Mouse (Mus musculus): ENCODE measurements at regions not wholly inside any gene's neighbourhood (a gene's known extent, or its start where the extent isn't known, plus 50 kb on each side); places are given as distances from the start of the nearest gene placed in this dataset.

DNA sequence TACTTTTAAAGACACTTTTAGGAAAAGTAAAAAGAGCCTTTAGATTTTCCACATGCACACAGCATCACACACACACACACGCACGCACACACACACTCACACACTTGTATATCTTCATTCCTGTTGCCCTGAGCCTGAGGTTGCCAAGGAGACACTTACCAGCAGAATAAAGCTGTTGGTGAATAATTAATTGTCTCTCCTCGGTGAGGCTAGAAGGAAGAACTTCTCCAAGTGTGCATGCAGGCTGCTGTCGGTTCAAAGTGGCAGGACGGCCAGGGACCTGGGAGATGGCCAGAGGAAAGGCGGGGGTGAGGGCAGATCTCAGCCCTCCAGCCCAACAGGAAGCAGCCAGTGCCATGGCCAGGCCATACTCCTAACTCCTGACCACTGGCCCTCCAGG lies 98.6 kb upstream of the Prok2 start:
- DNase-seq (ENCODE audit: low spot score): no peak

DNA sequence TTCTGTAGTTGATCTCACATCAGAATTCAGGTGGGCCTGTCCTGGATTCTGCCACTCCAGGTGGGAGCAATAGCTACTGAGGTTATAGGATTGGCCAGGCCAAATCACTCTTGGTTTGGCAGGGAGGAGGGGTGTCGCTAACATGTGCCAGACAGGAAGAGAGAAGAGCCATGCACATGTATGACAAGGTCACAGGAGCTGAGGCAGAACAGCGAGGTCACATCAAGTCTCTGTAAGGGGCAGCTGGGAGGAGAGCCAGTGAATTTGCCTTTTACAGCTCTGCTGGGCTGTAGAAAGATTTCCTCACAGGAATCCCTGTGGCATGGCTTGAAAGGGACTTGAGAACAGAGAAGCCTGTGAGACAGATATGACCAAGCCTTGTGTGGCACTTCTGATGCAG lies 96.3 kb upstream of the Prok2 start:
- DNase-seq (ENCODE audit: low spot score): no peak

DNA sequence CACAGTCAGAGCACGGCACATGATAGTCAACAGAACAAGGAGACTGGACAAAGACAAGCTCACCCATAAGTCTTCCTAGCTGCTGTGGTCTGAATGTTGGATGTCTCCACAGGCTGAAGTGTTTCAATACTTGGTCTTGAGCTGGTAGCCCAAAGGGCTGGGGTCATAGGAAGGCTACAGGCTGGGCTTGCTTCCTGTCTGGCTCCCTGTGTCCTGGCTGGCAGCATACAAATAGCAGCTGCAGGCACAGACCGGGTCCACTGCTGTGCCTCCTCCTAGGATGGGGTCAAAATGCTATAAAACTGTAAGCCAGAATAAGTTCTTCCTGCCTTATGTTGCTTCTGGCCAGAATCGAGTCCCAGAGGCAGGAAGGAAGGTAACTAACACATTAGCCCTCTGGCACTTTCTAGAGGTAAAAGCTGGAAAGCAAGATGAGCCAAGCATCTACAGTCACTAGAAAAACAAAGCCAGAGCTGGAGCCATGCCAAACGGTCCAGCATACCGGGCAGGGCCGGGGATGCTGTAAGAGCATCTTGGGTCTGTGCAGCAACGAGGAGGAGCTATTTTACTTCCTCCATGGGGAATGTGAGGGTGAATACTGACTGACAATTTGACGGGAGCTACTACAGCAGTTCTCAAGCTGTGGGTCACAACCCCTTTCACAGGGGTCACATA lies 93.2 kb upstream of the Prok2 start:
- DNase-seq (ENCODE audit: low spot score): no peak

DNA sequence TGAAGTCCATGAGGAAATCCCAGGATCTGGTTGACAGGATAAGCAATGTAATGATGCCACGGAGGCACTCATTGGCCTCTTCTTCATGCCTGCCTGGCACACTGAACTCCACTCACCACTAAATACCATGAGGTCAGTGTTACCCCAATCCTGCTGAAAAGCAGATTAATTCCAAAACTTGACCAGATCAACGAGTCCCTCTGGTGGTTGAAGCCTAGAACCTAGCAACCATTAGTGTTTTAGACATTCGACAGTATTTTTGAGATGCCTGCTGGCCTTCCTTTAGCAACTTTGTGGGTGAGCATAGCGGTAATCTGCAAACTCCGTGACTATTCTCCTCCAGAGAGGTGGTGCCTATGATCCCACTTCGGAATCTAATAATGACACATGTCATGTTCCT lies 92.3 kb upstream of the Prok2 start:
- no peak for DNase-seq (ENCODE audit: low spot score)

GRCm38 (mm10) chr6:99817245-99817644 lies 91.1 kb upstream of the Prok2 start:
- DNase-seq (ENCODE audit: low spot score): no peak

GRCm38 (mm10) chr6:99813102-99813501 lies 86.9 kb upstream of the Prok2 start:
- DNase-seq (ENCODE audit: low spot score): no peak

DNA sequence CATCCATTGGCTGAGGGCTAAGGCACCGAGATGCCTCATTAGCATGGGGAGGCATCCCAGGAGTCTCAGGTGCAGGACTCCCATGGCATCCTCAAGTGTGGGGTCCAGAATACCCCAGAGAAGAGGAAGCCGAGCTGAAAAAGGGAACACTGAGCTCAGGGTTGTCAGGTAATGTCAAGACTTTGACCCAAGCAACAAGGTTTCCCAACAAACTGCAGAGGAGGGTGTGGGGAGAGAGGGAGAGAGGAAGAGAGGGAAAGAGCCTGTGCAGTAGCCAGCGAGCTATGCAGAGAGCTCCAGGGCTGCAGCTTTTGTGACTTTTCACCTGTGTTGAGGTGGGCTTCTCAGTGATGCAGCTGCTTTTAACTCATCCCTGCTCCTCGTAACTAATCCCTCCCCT lies 85.7 kb upstream of the Prok2 start:
- DNase-seq (ENCODE audit: low spot score): no peak

GRCm38 (mm10) chr6:99810974-99811798 lies 85.0 kb upstream of the Prok2 start:
- DNase-seq (ENCODE audit: low spot score): no peak

- no peak for DNase-seq (ENCODE audit: low spot score)
Observed at GRCm38 (mm10) chr6:99804905-99805245, 78.7 kb upstream of the Prok2 start.

GRCm38 (mm10) chr6:99803983-99804904 lies 78.1 kb upstream of the Prok2 start:
- peak; percentile 59 for DNase-seq (ENCODE audit: low spot score)

- DNase-seq (ENCODE audit: low spot score): no peak
Observed at GRCm38 (mm10) chr6:99800919-99801318, 74.7 kb upstream of the Prok2 start.

DNA sequence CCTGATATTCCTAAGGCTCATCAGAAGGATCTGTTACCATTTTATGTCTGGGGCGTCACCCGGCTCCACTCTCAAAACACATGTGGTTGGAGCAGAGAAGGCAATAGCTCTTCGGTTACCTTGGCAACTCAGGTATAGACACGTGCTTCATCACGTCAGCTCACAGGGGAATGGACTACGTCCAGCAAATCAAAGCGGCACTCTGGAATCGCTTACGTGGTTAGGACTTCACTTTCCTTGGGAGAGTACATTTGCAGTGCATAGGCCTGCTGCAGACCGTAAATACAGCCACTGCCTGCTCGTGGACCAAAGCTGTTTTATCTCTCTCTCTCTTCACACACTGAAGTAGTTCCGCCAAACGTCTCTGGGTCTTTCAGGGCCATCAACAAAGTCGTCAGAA lies 74.1 kb upstream of the Prok2 start:
- DNase-seq (ENCODE audit: low spot score): no peak

- no peak for DNase-seq (ENCODE audit: low spot score)
Observed at GRCm38 (mm10) chr6:99796390-99796789, 70.2 kb upstream of the Prok2 start.

DNA sequence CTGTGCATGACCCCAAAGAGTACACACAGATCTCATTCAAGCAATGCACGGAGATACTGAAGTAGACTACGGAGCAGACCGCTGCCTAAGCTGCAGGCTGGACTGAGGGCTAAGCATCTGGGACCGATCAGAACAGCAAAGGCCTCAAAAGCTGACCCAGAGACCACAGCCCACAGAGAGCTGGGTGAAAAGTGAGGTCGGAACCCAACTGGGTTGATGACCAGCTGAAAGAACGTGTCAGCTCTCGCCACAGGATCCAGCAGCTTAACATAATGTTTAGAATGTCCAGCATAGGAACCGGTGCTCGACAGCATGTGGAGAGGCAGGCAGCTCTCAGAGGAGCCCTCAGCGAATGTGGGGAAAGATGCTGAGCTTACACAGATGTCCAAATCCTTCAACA lies 67.4 kb upstream of the Prok2 start:
- DNase-seq (ENCODE audit: low spot score): no peak

- DNase-seq (ENCODE audit: low spot score): no peak
Observed at GRCm38 (mm10) chr6:99792353-99792752, 66.2 kb upstream of the Prok2 start.

DNA sequence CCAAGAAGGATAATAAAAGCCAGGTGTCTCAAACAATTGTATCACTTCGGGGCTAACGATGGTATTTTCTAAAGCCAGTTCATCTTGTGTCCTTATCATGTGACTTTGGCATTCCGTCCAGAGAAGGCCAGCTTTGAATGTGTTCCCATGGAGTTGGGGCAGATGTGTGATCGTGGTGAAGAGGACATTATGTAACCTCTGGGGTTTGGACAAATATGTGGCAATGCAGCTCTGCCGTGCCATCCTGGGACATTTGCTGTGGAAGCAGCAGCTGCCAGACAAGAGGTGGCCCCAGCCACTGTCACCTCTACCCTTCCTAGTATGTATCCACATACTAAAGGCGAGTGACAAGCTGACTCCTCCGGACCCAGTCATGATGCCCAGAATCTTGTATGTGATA lies 60.8 kb upstream of the Prok2 start:
- DNase-seq (ENCODE audit: low spot score): no peak

DNA sequence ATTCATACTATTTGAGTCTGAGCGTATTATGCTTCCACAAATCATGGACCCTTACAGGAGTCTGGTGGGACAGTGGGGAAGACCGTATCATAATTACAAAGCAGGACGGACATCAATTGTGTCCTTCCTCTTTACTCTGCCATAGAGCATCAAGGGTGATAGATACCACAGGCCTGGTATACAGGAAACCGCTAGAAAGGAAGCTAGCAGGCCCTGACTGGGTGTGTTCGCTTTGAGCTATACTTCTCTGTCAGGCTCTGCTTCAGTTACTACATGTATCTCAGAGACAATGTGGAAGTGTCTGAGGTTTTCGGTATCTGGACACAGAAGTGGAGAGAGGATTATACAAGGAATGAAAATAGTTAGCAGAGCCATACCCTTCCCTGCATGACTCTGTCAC lies 59.0 kb upstream of the Prok2 start:
- DNase-seq (ENCODE audit: low spot score): no peak

DNA sequence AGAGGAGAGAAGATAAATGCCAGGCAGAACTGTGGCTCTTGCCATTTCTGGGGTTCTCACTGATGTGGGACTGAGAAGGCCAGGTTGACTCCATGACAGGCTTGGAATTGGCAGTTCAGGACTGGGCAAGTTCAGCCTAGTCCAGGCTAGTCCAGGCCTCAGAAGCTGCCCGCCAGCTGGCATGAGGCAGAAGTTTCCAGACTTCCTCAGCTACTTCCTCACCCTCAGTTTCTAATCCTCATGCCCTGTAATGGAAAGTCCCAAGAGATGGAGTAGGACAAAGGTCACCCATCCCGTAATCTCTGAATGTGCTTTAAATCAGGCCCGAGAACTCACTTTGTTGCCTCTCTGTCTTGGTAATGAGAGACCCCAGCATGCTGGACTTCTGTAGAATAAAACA lies 58.6 kb upstream of the Prok2 start:
- DNase-seq (ENCODE audit: low spot score): no peak

GRCm38 (mm10) chr6:99784285-99784684 lies 58.1 kb upstream of the Prok2 start:
- DNase-seq (ENCODE audit: low spot score): no peak

GRCm38 (mm10) chr6:99782996-99783395 lies 56.8 kb upstream of the Prok2 start:
- DNase-seq (ENCODE audit: low spot score): no peak

Measured in spleen, adult 12 weeks (tissue).